Mouse (Mus musculus): ENCODE results near the gene Syt12. TPM values are rescaled to one million over a fixed set of nuclear protein-coding genes. Genes with fewer than 3 reads are reported as not detected.

Syt12 gene
- polyA plus RNA-seq, 1 experiment: 6.9 TPM

DNA sequence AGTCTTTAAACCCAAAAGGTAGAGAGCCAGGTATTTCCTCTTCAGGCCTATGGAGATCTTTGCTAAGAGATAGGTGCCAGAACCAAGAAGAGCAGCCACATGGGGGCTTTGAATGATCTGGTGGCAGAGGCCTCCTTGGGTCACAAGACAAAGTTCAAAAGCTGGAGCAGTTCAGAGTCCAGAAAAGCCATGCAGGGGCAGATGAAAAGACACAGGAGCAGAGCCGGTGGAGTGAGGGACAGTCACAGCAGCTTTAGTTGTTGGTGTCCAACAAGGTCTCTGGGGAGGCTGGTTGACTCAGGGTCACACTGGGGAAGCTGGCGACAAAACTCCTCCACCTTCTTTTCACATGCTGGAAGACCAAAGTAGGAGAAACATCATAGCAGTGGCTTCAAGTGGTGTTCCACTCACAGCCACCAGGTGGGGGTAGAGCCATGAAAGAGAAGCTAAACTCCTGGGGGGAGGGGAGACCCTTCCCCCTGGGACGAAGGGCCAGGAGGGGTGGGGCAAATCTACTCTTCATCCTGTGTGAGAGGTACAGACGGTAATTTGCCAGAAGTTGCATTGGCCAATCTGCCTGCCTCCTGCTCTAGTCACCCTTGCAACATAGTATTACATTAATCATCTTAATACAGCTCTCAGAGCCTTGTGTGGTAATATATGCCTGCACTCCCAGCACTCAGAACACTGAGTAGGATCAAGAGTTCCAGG lies 20.2 kb upstream of the Syt12 start:
- Histone ChIP-seq H3K27ac (replicated peaks; ENCODE audit: low read depth, low read length) (peak overlapping the region; percentile 90), H3K4me1 (ENCODE audit: control insufficient read depth, insufficient read depth, insufficient read length, low read length) (peaks cover 3% of the 10 kb centered on the region; the same call in 1 of the 2 replicates), H3K4me3 (ENCODE audit: insufficient read depth, low read depth, low read length) (no peak overlapping the region)

DNA sequence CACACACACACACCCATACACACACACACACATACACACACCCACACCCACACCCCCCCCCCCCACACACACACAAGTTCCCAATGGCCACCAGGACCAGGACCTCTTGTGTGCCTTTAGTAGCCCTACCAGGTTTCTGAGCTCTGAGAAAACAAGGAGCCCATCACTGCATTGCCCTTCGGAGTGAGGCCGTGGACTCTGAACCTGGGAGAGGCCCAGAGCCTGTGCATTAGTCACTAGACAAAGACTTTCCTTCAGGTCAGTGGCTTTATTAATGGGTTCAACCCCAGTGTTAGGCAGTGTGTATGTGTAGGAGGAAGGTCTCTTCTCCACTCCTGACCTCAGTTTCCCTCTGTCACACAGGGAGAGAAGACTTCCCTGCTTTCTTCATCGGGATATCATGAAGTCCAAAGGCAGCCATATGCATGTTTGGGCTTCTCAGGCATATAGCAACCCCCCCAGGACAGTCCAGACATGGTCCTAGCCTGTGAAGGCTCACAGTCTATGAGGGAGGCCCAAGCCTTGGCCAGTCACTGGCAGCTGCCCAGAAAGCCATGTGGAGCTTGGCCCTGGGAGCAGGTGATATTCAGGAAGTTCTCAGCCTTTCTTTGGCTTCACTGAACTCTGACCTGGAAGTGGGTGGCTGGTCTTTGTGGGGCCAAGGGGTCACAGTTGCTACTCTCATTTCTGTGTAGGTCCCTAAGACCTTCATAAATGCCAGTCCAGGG lies 19.5 kb upstream of the Syt12 start:
- peak overlapping the region; percentile 36 for H3K27ac ChIP-seq (replicated peaks; ENCODE audit: low read depth, low read length)
- peaks cover 3% of the 10 kb centered on the region; the same call in 1 of the 2 replicates for H3K4me1 ChIP-seq (ENCODE audit: control insufficient read depth, insufficient read depth, insufficient read length, low read length)
- H3K4me3 ChIP-seq (ENCODE audit: insufficient read depth, low read depth, low read length): no peak overlapping the region

DNA sequence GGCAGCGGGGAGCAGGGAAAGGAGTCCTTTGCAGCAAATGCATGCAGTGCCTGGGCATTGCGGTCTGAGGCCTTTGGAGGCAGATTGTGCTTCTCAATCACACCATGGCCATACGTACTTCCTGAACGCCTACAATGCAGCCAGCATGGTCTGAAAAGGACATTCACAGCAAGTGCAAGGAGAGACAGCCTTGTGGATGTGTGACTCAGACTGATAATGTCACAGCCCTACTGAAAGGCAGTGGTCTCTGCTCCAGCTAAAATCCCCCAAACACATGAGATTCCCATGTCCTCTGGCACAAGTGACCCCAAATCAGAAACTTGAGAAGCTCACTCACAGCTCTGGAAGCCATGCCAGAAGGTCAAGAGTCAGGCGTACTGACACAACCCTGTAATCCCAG lies 18.6 kb upstream of the Syt12 start:
- Histone ChIP-seq H3K27ac (replicated peaks; ENCODE audit: low read depth, low read length) (no peak overlapping the region), H3K4me1 (ENCODE audit: control insufficient read depth, insufficient read depth, insufficient read length, low read length) (peaks cover 3% of the 10 kb centered on the region; the same call in 1 of the 2 replicates), H3K4me3 (ENCODE audit: insufficient read depth, low read depth, low read length) (no peak overlapping the region)

DNA sequence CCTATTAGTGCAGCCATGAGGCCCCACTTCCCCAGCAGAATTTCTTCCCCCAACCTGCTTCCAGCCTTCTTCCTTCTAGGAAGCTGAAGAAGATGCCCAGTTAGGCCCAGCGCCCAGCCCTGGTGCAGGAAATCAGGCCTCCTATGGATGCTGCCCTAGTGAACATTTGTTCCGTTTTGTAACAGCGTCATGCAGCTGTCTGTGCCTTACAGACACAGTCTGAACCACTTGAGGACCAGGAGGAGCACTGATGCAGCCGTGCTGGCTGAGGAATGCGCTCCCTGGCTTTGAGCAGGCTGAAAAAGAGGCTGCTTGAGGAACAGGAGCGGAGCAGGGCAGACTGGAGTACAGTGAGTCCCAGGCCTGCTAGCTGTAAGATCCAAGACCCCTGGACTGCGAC lies 17.5 kb upstream of the Syt12 start:
- H3K27ac ChIP-seq (replicated peaks; ENCODE audit: low read depth, low read length): no peak overlapping the region
- H3K4me1 ChIP-seq (ENCODE audit: control insufficient read depth, insufficient read depth, insufficient read length, low read length): peaks cover 3% of the 10 kb centered on the region; the same call in 1 of the 2 replicates
- H3K4me3 ChIP-seq (ENCODE audit: insufficient read depth, low read depth, low read length): no peak overlapping the region

GRCm38 (mm10) chr19:4492526-4493296 lies 15.5 kb upstream of the Syt12 start:
- no peak overlapping the region for H3K4me3 ChIP-seq (ENCODE audit: insufficient read depth, low read depth, low read length)

GRCm38 (mm10) chr19:4491080-4491695 lies 13.9 kb upstream of the Syt12 start:
- no peak overlapping the region for H3K4me3 ChIP-seq (ENCODE audit: insufficient read depth, low read depth, low read length)
- 0 out of 2 replicates have a peak overlapping the region, but pooled peaks have one; percentile 1 for H3K27ac ChIP-seq (replicated peaks; ENCODE audit: low read depth, low read length)
- H3K4me1 ChIP-seq (ENCODE audit: control insufficient read depth, insufficient read depth, insufficient read length, low read length): no peaks in the 10 kb centered on the region

More at GRCm38 (mm10) chr19:4492526-4493296, 15.5 kb upstream of the Syt12 start:
- no peaks in the 10 kb centered on the region for H3K4me1 ChIP-seq (ENCODE audit: control insufficient read depth, insufficient read depth, insufficient read length, low read length)
- peak overlapping the region; percentile 65 for H3K27ac ChIP-seq (replicated peaks; ENCODE audit: low read depth, low read length)

DNA sequence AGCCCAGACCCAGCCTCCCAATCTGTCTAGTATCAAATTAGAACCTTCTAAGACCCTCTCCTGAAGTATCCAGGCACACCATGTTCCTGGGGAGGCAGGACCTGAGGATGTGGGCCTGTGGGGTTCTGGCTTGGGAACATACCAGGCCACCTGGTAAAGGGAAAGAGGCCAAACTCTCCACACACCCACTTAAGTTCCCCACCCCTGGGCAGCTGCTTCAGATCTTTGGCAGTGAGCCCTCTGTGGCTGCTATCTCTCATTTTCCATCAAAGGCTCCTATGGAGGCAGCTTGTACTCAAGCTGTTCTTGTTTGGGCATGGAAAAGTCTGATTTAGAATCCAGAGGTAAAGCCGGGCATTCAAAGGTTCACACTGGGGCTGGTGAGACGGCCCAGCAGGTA lies 10.6 kb upstream of the Syt12 start:
- Histone ChIP-seq H3K4me1 (ENCODE audit: control insufficient read depth, insufficient read depth, insufficient read length, low read length) (peaks cover 2% of the 10 kb centered on the region; the same call in 1 of the 2 replicates), H3K27ac (replicated peaks; ENCODE audit: low read depth, low read length) (no peak overlapping the region), H3K4me3 (ENCODE audit: insufficient read depth, low read depth, low read length) (no peak overlapping the region)

DNA sequence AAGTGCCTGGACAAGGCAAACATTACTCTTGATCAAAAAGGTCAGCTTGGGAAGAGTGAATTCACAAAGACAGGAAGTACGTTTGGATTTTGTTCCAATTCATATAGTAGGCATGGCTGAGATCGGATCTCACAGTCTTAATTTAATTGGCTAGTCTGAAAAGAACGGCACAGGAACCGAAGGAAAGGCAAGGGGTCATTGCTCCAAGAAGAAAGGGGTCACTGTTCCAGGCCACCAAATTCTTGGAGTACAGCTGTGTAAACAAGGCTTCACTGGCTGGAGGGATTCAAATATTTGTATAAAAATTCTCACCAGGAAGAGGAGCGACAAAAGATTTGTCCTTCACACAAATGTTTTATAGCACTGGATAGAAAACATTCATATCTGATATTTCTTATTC lies 7.8 kb upstream of the Syt12 start:
- Histone ChIP-seq H3K27ac (replicated peaks; ENCODE audit: low read depth, low read length) (no peak overlapping the region), H3K4me1 (ENCODE audit: control insufficient read depth, insufficient read depth, insufficient read length, low read length) (peaks cover 2% of the 10 kb centered on the region; the same call in 1 of the 2 replicates), H3K4me3 (ENCODE audit: insufficient read depth, low read depth, low read length) (no peak overlapping the region)

GRCm38 (mm10) chr19:4482111-4482859 lies 5.0 kb upstream of the Syt12 start:
- H3K27ac ChIP-seq (replicated peaks; ENCODE audit: low read depth, low read length): peak overlapping the region; percentile 56
- no peak overlapping the region for H3K4me3 ChIP-seq (ENCODE audit: insufficient read depth, low read depth, low read length)
- H3K4me1 ChIP-seq (ENCODE audit: control insufficient read depth, insufficient read depth, insufficient read length, low read length): peaks cover 6% of the 10 kb centered on the region; the same call in 1 of the 2 replicates

DNA sequence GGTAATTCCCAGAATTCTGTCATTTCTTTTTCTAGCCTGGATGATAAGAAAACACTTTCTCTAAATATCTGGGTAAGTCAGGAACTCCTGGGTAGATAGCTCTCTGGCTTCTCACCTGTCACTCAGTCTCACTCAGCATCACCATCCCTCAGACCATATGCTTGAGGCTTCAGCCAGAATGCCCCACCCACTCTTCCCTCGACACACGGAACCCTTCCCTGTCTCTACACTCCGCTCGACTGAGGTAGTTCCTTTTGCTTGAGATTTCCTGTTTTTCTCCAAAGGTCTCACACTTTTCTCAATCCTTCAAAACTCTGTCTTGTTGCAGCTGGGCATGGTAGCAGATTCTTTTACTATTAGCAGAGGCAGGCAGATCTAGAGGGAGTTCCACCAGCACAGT lies 4.1 kb upstream of the Syt12 start:
- H3K27ac ChIP-seq (replicated peaks; ENCODE audit: low read depth, low read length): no peak overlapping the region
- no peak overlapping the region for H3K4me3 ChIP-seq (ENCODE audit: insufficient read depth, low read depth, low read length)
- H3K4me1 ChIP-seq (ENCODE audit: control insufficient read depth, insufficient read depth, insufficient read length, low read length): peaks cover 6% of the 10 kb centered on the region; the same call in 1 of the 2 replicates

DNA sequence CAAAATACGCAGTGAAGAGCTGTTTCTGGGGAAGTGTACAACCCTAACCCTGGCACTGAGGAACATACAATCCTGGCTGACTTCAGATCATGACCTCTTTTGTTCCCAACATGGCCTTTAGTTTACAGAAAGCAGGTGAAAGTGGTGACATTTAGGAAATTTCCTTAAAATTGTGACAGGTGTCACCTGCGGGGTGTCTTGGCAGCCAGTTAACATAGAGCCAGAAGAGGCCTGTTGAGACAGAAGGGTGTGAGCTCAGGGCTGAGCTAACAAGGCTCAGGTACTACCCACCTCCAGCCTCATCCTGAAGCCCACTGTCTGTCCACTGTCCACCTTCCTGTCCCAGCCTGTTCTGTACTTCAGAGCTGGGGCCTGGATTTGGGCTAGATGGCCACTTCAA lies 2.8 kb upstream of the Syt12 start:
- peaks cover 6% of the 10 kb centered on the region; the same call in 1 of the 2 replicates for H3K4me1 ChIP-seq (ENCODE audit: control insufficient read depth, insufficient read depth, insufficient read length, low read length)
- H3K27ac ChIP-seq (replicated peaks; ENCODE audit: low read depth, low read length): no peak overlapping the region
- no peak overlapping the region for H3K4me3 ChIP-seq (ENCODE audit: insufficient read depth, low read depth, low read length)

DNA sequence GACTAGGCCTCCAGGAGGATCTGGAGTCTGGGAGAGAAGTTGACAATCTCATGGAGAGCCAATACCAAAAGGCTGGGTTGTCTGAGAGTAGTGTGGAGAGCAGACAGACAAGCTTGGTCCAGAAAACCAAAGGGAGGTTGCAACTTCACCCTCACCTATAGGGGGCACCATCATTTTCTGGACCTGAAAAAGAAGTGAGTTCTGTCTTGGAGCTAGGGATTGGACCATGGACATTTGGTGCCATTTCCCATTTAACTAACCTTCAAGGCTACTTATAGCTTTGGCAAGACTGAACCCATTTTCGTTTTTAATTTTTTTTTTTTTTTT lies 906 bp upstream of the Syt12 start:
- Histone ChIP-seq H3K4me3 (ENCODE audit: insufficient read depth, low read depth, low read length) (no peak overlapping the region), H3K4me1 (ENCODE audit: control insufficient read depth, insufficient read depth, insufficient read length, low read length) (peaks cover 6% of the 10 kb centered on the region; the same call in 1 of the 2 replicates), H3K27ac (replicated peaks; ENCODE audit: low read depth, low read length) (no peak overlapping the region)

GRCm38 (mm10) chr19:4476601-4477257 lies 518 bp downstream of the Syt12 start:
- Histone ChIP-seq H3K4me3 (ENCODE audit: insufficient read depth, low read depth, low read length) (peak overlapping the region; percentile 58), H3K4me1 (ENCODE audit: control insufficient read depth, insufficient read depth, insufficient read length, low read length) (peaks cover 4% of the 10 kb centered on the region; the same call in 1 of the 2 replicates), H3K27ac (replicated peaks; ENCODE audit: low read depth, low read length) (no peak overlapping the region)
